Mouse (Mus musculus): ENCODE measurements around the gene Ppp6r2. TPM values are rescaled to one million over a fixed set of nuclear protein-coding genes. Genes with fewer than 3 reads are reported as not detected.

Gene Ppp6r2
- polyA plus RNA-seq (2015; fragmentation: Nextera tagmentation; extraction: Ambion mirVana): 22.7 and 26.9 TPM in 2 replicates

DNA sequence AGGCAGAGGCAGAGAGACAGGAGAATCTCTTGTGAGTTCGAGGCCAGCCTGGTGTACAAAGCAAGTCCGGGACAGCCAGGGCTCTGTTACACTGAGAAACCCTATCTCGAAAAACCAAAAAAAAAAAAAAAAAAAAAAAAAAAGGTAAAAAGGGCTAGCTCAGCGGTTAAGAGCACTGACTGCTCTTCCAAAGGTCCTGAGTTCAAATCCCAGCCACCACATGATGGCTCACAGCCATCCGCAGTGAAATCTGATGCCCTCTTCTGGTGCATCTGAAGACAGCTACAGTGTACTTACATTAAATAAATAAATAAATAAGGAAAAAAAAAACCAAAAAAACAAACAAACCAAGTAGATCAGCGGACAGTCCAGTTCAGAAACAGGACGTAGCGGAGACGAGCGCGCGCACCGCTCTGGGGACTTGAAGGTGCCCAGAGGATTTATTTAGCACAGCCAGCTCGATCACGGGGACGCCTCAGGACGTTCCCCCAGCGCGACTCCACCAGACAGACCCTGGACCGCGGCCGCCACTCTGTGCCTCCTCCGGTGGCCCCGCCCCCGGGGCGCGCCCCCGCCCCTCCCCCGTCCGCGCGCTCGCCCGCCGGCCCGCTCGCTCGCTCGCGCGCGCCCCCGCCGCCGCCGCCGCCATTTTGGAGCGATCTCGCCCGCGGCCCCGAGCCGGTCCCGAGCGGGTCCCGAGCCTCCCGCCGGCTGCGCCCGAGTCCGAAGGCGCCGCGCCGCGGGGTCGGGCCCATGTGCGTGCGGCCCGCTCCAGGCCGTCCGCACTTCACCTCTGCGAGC is at the start of gene Ppp6r2:
Gene Ppp6r2 (plus strand): TSS at position 639 of the 801 bp plus-strand sequence.
- Histone ChIP-seq H3K36me3 (peaks cover 8% of the 10 kb centered on the region), H3K27me3 (no peaks in the 10 kb centered on the region), H3K9me3 (replicated peaks) (no peaks in the 10 kb centered on the region), H3K4me1 (peaks cover 20% of the 10 kb centered on the region), H3K4me2 (peak within 1 kb of the TSS; percentile 67), H3K9ac (peak within 1 kb of the TSS; percentile 95), H3K27ac (peak within 1 kb of the TSS; percentile 93), H3K4me3 (replicated peaks) (peak within 1 kb of the TSS; percentile 92)
- 3% methylated on average over 51 of the region's 73 CpGs for WGBS
- ATAC-seq (replicated peaks; ENCODE audit: low FRiP score): peak; percentile 88

DNA sequence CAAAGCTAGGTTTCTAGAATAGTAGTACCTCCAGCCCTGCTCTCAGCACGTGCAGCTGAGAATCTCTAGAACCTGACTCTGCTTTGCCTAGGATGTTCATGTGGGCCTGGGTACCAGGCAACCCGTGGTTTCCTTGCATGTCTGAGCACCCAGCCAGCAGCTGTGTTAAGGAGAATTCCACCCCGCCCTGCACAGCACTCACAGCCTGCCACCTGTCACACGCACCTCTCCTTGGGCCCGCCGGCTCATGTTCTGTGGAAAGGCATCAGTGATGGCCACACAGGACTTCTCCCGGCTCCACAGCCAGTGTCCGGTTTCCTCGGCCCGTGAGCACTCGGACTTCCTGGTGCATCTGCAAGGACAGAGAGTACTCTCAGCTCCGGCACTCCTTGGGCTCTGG is 45.9 kb upstream of the Ppp6r2 start:
- no peak overlapping the region for H3K4me3 ChIP-seq (replicated peaks)
- H3K27me3 ChIP-seq: no peaks in the 10 kb centered on the region
- H3K4me2 ChIP-seq: no peak overlapping the region
- WGBS: 93% methylated on average over 12 of the region's 12 CpGs
- H3K9ac ChIP-seq: no peak overlapping the region
- no peak overlapping the region for H3K27ac ChIP-seq
- H3K36me3 ChIP-seq: peaks cover 80% of the 10 kb centered on the region
- H3K4me1 ChIP-seq: peaks cover 39% of the 10 kb centered on the region
- no peaks in the 10 kb centered on the region for H3K9me3 ChIP-seq (replicated peaks)
- no peak for ATAC-seq (replicated peaks; ENCODE audit: low FRiP score)

DNA sequence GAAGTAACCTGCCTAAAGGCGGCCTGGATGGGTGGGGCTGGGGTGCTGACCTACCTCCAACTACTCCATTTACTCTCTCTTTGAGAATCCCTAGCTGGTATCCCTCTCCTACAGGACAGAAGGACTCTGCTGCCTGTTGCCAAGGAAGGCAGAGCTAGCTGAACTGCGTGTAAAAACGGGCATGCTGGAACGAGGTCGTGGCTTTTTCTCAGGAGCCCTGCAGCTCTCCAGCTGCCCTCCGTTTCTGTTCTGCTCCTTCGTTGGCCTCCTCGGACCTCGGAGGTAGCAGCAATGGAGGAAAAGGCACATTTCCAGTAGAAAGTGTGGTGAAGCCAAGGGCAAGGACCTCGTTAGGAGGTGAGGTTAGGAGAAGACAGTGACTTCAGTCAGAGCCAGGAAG is 42.4 kb upstream of the Ppp6r2 start:
- H3K4me1 ChIP-seq: peaks cover 58% of the 10 kb centered on the region
- H3K4me3 ChIP-seq (replicated peaks): peak overlapping the region; percentile 15; the same call in 1 of the 2 replicates
- H3K9me3 ChIP-seq (replicated peaks): no peaks in the 10 kb centered on the region
- H3K4me2 ChIP-seq: peak overlapping the region; percentile 33
- no peaks in the 10 kb centered on the region for H3K27me3 ChIP-seq
- peaks cover 46% of the 10 kb centered on the region for H3K36me3 ChIP-seq
- H3K9ac ChIP-seq: peak overlapping the region; percentile 29; the same call in 1 of the 2 replicates
- no peak for ATAC-seq (replicated peaks; ENCODE audit: low FRiP score)
- peak overlapping the region; percentile 92 for H3K27ac ChIP-seq
- WGBS: 52% methylated on average over 10 of the region's 10 CpGs

DNA sequence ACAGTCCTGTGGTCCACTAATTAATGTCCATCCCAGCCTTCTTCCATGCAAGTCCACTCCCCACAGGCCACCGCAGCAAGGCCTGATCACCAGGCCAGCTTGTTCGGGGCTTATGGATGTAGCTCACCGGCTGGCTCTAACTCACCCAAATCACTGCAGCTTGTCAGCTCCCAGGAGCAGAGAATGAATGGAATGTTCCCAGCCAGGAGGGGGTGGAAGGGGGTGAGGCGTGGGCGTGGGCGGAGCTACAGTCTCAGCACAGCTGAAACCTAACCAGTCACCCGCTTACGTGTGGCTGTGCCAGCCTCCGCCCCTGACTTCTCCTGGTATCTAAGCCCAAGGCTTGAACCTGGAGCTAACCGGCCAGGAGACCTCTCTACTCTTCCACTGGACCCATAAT is 41.9 kb upstream of the Ppp6r2 start:
- H3K4me2 ChIP-seq: peak overlapping the region; percentile 33
- peaks cover 63% of the 10 kb centered on the region for H3K4me1 ChIP-seq
- ATAC-seq (replicated peaks; ENCODE audit: low FRiP score): peak; percentile 82
- H3K27ac ChIP-seq: peak overlapping the region; percentile 92
- under 1% methylated on average over 10 of the region's 10 CpGs for WGBS
- H3K36me3 ChIP-seq: peaks cover 40% of the 10 kb centered on the region
- H3K4me3 ChIP-seq (replicated peaks): peak overlapping the region; percentile 15
- H3K27me3 ChIP-seq: no peaks in the 10 kb centered on the region
- no peaks in the 10 kb centered on the region for H3K9me3 ChIP-seq (replicated peaks)
- 0 out of 2 replicates have a peak overlapping the region, but pooled peaks have one; percentile 19 for H3K9ac ChIP-seq

DNA sequence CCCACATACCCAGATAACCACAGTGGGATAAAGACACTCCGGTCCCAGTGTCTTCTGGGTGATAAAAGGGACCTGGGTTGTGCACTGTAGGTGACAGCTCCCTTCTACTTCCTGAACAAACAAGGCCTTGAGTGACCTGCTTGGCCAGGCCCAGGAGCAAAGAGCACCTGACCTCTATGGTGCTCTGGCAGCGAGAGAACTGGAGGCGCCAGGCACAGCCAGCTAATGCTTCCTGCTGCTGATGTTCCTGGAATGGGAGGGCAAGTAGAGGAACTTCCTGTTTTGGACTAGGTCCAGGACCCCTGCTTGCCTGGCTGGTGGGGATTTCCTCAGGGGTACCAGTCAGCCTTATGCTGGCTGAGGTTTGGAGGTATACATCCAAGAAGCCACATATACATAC is 41.3 kb upstream of the Ppp6r2 start:
- Histone ChIP-seq H3K27ac (peak overlapping the region; percentile 92), H3K36me3 (peaks cover 34% of the 10 kb centered on the region), H3K4me3 (replicated peaks) (peak overlapping the region; percentile 15; the same call in 1 of the 2 replicates), H3K9ac (0 out of 2 replicates have a peak overlapping the region, but pooled peaks have one; percentile 19), H3K4me2 (peak overlapping the region; percentile 33), H3K9me3 (replicated peaks) (no peaks in the 10 kb centered on the region), H3K4me1 (peaks cover 70% of the 10 kb centered on the region), H3K27me3 (no peaks in the 10 kb centered on the region)
- 45% methylated on average over 3 of the region's 3 CpGs for WGBS
- no peak for ATAC-seq (replicated peaks; ENCODE audit: low FRiP score)

DNA sequence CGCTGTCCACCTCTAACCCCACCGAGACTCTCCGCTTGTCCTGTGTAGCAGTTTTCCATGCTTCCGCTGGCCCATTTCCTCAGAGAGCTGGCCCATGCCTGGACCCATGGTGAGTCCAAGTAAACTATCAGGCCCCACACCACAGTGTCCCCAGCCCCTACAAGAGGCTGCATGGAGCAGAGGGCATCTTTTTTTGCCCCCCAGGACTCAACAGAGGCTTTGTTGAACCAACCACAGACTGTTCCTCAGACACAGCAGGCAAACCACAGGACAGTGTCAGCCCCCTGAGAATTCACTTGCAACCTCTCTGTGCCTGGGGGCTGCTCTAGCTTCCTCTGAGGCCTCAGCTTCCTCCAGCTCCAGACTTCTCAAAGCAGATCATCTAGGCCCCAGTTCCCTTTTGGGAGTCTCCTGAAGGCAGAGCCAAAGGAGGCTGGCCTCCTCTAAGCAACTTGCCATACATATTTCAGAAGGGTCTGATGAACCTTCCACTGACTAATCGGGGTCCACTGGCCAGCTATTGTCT is 39.8 kb upstream of the Ppp6r2 start:
- H3K27me3 ChIP-seq: no peaks in the 10 kb centered on the region
- H3K4me3 ChIP-seq (replicated peaks): no peak overlapping the region
- 89% methylated on average over 5 of the region's 5 CpGs for WGBS
- no peak overlapping the region for H3K9ac ChIP-seq
- peaks cover 84% of the 10 kb centered on the region for H3K4me1 ChIP-seq
- H3K4me2 ChIP-seq: no peak overlapping the region
- H3K36me3 ChIP-seq: peaks cover 19% of the 10 kb centered on the region
- no peaks in the 10 kb centered on the region for H3K9me3 ChIP-seq (replicated peaks)
- H3K27ac ChIP-seq: 0 out of 2 replicates have a peak overlapping the region, but pooled peaks have one; percentile 14
- no peak for ATAC-seq (replicated peaks; ENCODE audit: low FRiP score)

DNA sequence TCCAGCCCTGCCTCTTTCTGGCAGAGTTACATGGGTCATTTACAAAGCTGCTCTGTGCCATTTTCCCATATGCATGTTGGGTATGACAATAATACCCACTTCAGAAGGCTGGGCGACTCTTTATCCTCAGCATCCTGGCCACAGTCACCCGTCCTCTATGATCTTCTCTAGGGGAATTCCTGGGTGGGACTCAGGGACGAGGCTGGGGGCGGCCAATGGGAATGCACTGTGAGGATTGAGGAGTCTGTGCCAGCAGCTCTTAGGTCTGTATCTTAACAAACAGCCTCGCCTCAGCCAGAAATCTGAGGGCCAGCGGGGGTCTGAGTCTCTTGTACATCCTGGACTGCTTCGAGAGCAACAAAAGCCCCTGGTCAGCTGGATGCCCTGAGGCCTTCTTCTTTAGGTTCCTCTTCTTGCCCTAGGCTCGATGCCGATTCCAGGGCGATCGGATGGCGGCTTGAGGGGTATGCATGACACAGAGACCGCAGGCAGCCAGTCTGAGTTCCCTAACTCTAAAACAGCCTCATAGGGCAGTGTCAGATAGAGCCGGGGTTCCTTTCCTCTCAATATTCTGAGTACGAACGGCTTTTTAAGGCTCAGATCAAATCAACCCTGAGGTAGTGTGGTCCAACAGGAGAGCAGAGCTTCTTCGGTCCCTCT is 38.9 kb upstream of the Ppp6r2 start:
- Histone ChIP-seq H3K36me3 (peaks cover 11% of the 10 kb centered on the region), H3K4me2 (peak overlapping the region; percentile 99), H3K27ac (peak overlapping the region; percentile 66), H3K27me3 (no peaks in the 10 kb centered on the region), H3K9me3 (replicated peaks) (no peaks in the 10 kb centered on the region), H3K9ac (peak overlapping the region; percentile 62), H3K4me3 (replicated peaks) (peak overlapping the region; percentile 57), H3K4me1 (peaks cover 93% of the 10 kb centered on the region)
- 53% methylated on average over 17 of the region's 17 CpGs for WGBS
- no peak for ATAC-seq (replicated peaks; ENCODE audit: low FRiP score)

DNA sequence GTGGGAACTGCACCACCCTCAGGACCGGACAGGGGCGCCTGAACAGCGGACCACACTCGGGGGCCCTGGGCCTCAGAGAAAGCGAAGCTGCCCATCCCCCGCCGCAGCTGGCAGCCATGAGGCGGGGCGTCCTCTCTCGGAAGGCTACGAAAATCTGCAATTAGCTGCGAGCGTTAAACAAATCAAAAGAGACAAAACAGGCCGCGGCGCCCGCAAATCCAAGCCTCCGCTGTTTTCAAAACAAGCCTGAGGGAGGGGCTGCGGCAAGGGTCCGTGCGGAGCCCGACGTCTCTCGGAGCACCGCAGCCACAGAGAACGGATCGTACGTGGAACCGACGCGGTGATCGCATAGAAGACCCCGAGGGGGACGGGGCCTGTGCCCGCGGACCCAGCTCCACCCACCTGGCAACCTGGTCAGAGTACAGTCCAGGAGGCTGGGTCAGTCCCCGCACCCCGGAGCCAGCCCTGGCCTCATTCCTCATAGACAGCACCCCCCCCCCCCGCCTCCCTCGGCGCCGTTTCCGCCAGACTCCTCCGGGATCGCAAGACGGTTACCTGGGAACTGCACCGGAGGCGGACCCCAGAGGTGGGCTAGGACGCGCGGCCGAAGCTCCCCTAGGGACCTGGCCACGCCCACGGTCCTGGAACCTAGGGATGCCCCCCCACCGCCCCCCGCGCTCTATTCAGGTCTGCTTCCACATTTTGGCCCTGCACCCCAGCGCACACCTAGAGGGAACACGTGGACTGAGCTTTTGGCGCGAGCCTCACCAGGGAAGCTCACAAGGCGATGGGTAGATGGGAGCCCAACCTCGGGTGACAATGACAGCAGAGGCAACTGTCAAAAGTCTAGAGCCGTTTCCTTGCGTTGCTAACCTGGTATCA is 38.1 kb upstream of the Ppp6r2 start:
- Histone ChIP-seq H3K4me1 (peaks cover 98% of the 10 kb centered on the region), H3K9ac (peak overlapping the region; percentile 62), H3K27me3 (no peaks in the 10 kb centered on the region), H3K36me3 (peaks cover 2% of the 10 kb centered on the region), H3K9me3 (replicated peaks) (no peaks in the 10 kb centered on the region), H3K4me2 (peak overlapping the region; percentile 99), H3K27ac (peak overlapping the region; percentile 66), H3K4me3 (replicated peaks) (peak overlapping the region; percentile 57)
- under 1% methylated on average over 65 of the region's 65 CpGs for WGBS
- ATAC-seq (replicated peaks; ENCODE audit: low FRiP score): peak; percentile 19; the same call in 1 of the 2 replicates

DNA sequence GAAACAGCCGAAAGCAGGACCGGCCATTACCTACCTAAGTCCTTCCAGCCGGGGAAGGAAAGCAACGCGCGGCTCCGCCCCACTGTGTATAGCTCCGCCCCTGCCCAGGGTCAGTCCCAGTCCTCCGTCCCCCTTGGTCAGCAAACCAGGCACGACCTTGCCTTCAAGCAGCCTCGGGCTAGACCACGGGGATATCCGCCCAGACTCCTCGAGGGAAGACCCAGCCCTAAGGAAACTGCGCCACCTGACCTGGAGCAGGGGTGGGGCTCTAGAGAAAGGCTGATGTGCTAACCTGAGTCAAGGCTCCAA is 37.5 kb upstream of the Ppp6r2 start:
- ATAC-seq (replicated peaks; ENCODE audit: low FRiP score): peak; percentile 63
- H3K9ac ChIP-seq: peak overlapping the region; percentile 62
- H3K27me3 ChIP-seq: no peaks in the 10 kb centered on the region
- peaks cover 98% of the 10 kb centered on the region for H3K4me1 ChIP-seq
- H3K9me3 ChIP-seq (replicated peaks): no peaks in the 10 kb centered on the region
- no peaks in the 10 kb centered on the region for H3K36me3 ChIP-seq
- H3K4me2 ChIP-seq: peak overlapping the region; percentile 99
- H3K4me3 ChIP-seq (replicated peaks): peak overlapping the region; percentile 57
- under 1% methylated on average over 15 of the region's 15 CpGs for WGBS
- peak overlapping the region; percentile 66 for H3K27ac ChIP-seq

DNA sequence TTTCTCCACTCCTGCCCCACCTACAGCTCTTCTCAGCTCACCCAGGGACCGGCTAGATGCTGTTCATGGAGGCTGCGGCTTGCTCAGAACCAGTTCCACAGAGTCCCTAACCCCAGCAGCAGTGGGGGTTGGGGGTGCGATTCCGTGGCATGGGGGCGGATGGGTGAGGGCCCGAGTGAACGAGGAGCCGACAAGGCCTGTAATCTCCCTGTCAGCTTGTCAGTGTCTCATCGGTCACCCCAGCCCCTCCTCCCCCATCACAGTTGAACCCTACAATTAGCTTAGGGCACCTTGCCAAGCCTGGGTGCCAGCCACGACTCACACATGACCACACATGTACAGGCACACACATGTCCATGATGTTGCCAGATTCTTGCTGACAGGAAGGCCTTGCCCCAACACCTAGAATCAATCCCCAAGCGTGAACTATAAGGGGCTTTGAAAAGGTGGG is 36.4 kb upstream of the Ppp6r2 start:
- Histone ChIP-seq H3K4me1 (peaks cover 97% of the 10 kb centered on the region), H3K36me3 (no peaks in the 10 kb centered on the region), H3K4me3 (replicated peaks) (no peak overlapping the region), H3K9ac (no peak overlapping the region), H3K27ac (no peak overlapping the region), H3K9me3 (replicated peaks) (no peaks in the 10 kb centered on the region), H3K4me2 (no peak overlapping the region), H3K27me3 (no peaks in the 10 kb centered on the region)
- ATAC-seq (replicated peaks; ENCODE audit: low FRiP score): no peak
- 44% methylated on average over 11 of the region's 11 CpGs for WGBS

DNA sequence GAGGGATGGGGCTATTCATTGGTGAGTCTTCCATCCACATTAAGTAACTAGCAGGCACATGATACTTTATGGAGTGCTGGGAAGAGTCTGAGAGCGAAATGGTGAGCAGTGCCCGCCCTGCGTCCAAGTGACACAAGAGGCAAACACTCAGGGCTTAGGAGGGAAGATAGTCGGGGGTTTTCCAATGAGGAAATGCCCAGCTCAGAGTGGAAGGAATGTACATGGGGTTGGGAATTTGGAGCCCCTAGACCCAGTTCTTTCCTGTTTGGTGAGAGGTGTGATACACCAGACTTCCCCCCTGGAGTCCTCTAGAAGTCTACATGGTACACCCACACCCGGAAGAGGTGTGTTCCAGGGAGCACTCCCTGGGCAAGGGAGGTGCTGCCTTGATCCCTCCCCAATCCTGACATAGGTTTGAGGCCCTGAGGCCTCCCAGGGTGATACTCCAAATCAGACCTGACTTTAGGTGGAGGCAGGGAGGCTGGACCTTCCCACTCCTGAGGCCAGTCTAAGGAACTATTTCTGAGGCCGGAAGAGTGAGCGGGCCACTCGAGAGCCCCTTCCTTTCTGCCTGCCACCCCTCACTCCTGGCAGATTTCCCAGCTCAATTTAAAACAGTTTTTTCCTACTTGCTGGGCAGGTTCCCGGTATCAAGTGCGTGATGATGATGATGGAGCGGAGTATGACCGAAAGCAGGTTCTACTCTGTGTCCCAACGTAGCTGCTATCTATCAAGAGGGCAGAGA is 35.8 kb upstream of the Ppp6r2 start:
- no peaks in the 10 kb centered on the region for H3K27me3 ChIP-seq
- H3K27ac ChIP-seq: no peak overlapping the region
- H3K4me2 ChIP-seq: no peak overlapping the region
- 73% methylated on average over 13 of the region's 13 CpGs for WGBS
- no peak overlapping the region for H3K4me3 ChIP-seq (replicated peaks)
- ATAC-seq (replicated peaks; ENCODE audit: low FRiP score): no peak
- H3K36me3 ChIP-seq: no peaks in the 10 kb centered on the region
- H3K4me1 ChIP-seq: peaks cover 90% of the 10 kb centered on the region
- H3K9ac ChIP-seq: no peak overlapping the region
- H3K9me3 ChIP-seq (replicated peaks): no peaks in the 10 kb centered on the region
